Mouse (Mus musculus): Measurements from ENCODE around the gene Farsb. TPM values are rescaled to one million over a fixed set of nuclear protein-coding genes. Genes with fewer than 3 reads are reported as not detected.

Farsb gene
- polyA plus RNA-seq, 1 experiment = 3.4 TPM

DNA sequence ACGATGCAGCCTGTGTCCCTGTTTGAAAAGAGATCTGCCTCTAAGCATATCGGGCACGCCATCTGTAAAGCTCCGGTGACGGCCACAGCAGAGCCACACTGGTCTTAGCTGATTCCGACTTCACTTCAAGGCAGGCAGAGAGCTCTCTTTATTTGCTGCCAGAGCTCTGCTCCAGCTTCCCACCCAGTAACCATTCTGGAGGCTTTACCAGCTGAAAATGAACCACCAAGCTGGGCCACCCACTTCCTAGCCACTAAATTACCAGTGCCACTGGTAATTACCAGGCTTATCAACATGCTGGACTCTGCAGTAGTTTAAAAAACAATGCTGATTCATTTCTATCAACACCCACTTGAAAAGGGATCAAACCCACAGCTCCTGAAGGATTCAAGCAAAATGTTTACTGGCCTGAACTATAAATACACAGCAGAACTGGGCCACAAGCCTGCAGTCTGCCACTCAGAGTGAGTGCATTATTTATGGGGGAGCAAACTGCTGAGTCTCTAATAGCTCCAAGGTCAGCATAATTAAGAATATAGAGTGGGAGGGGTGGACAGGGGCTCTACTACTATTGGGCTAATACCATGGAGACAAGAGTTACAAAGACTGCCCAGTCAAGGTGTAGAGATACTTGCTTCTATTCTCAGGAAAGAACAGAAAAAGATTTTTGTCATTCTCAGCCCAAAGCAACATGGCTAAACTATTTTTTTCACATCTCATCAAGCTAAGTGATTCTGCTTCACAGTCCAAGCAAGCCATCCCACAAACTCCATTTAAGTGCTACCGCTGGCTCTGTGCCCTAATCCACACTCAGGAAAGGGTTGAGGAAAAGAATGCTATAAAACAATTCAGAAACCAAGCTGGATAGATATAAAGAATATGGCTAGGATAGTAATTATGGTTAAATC lies 62.6 kb downstream of the Farsb start:
- TF ChIP-seq GATA1 (IDR thresholded peaks at IDR 0.05; ENCODE audit: borderline replicate concordance, low read length) = no peak
- no peak for TF ChIP-seq FLI1 (IDR thresholded peaks at IDR 0.05; ENCODE audit: low read length)
- Histone ChIP-seq H3K9me3 (no peaks in the 10 kb centered on the region), H3K27me3 (replicated peaks) (no peaks in the 10 kb centered on the region), H3K4me1 (peaks cover 82% of the 10 kb centered on the region), H3K4me3 (replicated peaks) (peak overlapping the region; percentile 39), H3K36me3 (replicated peaks; ENCODE audit: low read length) (peaks cover 53% of the 10 kb centered on the region)

DNA sequence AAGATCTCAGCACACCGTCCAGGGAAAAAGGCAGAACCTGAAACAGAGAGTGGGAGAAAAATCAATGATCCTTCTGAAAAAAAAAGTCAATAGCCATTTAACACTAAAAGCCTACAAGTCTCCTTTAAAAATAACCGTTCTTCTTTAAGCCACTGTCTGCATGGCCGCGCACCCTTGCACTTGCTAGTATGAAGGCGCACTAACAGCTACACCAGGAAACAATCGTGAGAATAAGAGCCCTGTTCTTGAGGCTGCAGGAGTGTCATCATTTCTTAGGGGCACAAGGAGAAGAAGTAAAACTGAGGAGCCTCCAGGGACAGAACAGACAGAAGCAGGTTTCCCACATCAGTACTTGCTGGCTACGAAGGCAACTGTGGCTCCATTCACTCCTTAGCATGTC lies 63.4 kb downstream of the Farsb start:
- peaks cover 53% of the 10 kb centered on the region for H3K36me3 ChIP-seq (replicated peaks; ENCODE audit: low read length)

GRCm38 (mm10) chr1:78424848-78425247 lies 63.8 kb downstream of the Farsb start:
- Histone ChIP-seq H3K4me1 (peaks cover 91% of the 10 kb centered on the region), H3K4me3 (replicated peaks) (no peak overlapping the region), H3K27me3 (replicated peaks) (no peaks in the 10 kb centered on the region), H3K36me3 (replicated peaks; ENCODE audit: low read length) (peaks cover 55% of the 10 kb centered on the region), H3K9me3 (no peaks in the 10 kb centered on the region)
- TF ChIP-seq GATA1 (IDR thresholded peaks at IDR 0.05; ENCODE audit: borderline replicate concordance, low read length) (no peak), FLI1 (IDR thresholded peaks at IDR 0.05; ENCODE audit: low read length) (no peak)

More for the DNA sequence above, 63.4 kb downstream of the Farsb start:
- TF ChIP-seq GATA1 (IDR thresholded peaks at IDR 0.05; ENCODE audit: borderline replicate concordance, low read length) (no peak), FLI1 (IDR thresholded peaks at IDR 0.05; ENCODE audit: low read length) (no peak)
- Histone ChIP-seq H3K27me3 (replicated peaks) (no peaks in the 10 kb centered on the region), H3K9me3 (no peaks in the 10 kb centered on the region), H3K4me3 (replicated peaks) (no peak overlapping the region), H3K4me1 (peaks cover 90% of the 10 kb centered on the region)

GRCm38 (mm10) chr1:78422576-78422975 lies 66.1 kb downstream of the Farsb start:
- no peaks in the 10 kb centered on the region for H3K9me3 ChIP-seq
- peak overlapping the region; percentile 80 for H3K4me3 ChIP-seq (replicated peaks)
- no peaks in the 10 kb centered on the region for H3K27me3 ChIP-seq (replicated peaks)
- TF ChIP-seq FLI1 (IDR thresholded peaks at IDR 0.05; ENCODE audit: low read length) (no peak), GATA1 (IDR thresholded peaks at IDR 0.05; ENCODE audit: borderline replicate concordance, low read length) (no peak)
- peaks cover 90% of the 10 kb centered on the region for H3K4me1 ChIP-seq
- peaks cover 62% of the 10 kb centered on the region for H3K36me3 ChIP-seq (replicated peaks; ENCODE audit: low read length)

DNA sequence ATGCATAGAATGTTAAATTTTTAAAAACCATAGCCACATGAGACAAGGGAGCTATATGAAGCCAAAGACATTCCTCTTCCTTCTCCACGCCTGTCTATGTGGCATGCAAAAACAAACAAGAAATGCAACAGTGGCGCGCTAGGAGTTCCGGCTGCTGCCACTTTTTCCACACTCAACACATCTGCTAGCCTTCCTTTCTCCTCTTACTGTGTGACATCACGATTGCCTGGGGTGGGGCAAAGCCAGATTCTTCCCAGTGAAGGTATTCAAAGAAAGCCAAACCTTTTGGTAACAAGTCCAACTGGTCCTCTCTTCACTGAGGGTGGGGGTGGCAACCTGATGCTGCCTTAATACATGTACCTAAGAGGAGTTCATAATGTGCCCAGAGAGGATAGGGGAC lies 66.9 kb downstream of the Farsb start:
- Histone ChIP-seq H3K36me3 (replicated peaks; ENCODE audit: low read length) (peaks cover 69% of the 10 kb centered on the region), H3K4me1 (peaks cover 91% of the 10 kb centered on the region), H3K4me3 (replicated peaks) (peak overlapping the region; percentile 15), H3K9me3 (no peaks in the 10 kb centered on the region), H3K27me3 (replicated peaks) (no peaks in the 10 kb centered on the region)
- TF ChIP-seq GATA1 (IDR thresholded peaks at IDR 0.05; ENCODE audit: borderline replicate concordance, low read length) = no peak
- TF ChIP-seq FLI1 (IDR thresholded peaks at IDR 0.05; ENCODE audit: low read length) = no peak

DNA sequence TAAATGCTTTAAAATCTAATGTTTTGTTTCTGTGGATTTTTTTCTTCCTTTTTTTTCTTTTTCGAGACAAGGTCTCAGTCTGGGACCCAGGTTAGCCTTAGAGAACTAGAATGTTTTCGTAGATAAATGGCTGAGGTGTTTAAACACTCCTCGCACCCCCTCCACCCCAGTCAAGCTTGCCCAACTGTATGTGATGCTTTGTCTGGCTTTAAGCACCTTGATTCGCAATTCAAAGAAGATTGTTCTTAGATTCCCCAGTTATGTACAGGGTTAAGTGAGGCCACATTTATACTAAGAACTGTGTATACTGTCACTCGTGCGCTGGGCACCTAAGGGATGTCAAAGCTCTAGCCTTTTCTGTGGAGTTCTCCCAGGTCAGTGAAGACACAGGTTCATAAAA lies 68.4 kb downstream of the Farsb start:
- Histone ChIP-seq H3K27me3 (replicated peaks) (no peaks in the 10 kb centered on the region), H3K4me1 (peaks cover 78% of the 10 kb centered on the region), H3K9me3 (no peaks in the 10 kb centered on the region), H3K4me3 (replicated peaks) (no peak overlapping the region), H3K36me3 (replicated peaks; ENCODE audit: low read length) (peaks cover 70% of the 10 kb centered on the region)
- TF ChIP-seq FLI1 (IDR thresholded peaks at IDR 0.05; ENCODE audit: low read length) = no peak
- no peak for TF ChIP-seq GATA1 (IDR thresholded peaks at IDR 0.05; ENCODE audit: borderline replicate concordance, low read length)

DNA sequence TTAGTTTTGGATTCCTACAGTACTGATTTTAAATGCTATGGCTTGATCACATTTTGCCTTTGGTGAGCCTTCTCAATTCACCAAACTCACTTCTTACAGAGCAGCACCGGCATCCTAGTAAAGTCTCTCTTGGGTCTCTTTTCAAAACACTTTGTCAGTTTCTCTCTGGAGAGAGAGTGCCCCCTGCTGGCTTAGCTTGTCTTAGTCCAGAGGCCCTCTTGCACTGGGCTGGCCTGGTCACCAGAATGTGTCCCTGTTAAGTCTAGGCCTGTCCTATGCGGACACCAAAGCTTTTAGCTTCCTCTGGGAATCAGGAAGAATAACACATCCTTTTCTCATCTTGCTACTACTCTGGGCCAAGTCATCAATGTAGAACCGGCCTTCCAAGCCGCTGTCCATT lies 69.1 kb downstream of the Farsb start:
- Histone ChIP-seq H3K36me3 (replicated peaks; ENCODE audit: low read length) (peaks cover 70% of the 10 kb centered on the region), H3K27me3 (replicated peaks) (no peaks in the 10 kb centered on the region)
- TF ChIP-seq GATA1 (IDR thresholded peaks at IDR 0.05; ENCODE audit: borderline replicate concordance, low read length) (no peak), FLI1 (IDR thresholded peaks at IDR 0.05; ENCODE audit: low read length) (no peak)

DNA sequence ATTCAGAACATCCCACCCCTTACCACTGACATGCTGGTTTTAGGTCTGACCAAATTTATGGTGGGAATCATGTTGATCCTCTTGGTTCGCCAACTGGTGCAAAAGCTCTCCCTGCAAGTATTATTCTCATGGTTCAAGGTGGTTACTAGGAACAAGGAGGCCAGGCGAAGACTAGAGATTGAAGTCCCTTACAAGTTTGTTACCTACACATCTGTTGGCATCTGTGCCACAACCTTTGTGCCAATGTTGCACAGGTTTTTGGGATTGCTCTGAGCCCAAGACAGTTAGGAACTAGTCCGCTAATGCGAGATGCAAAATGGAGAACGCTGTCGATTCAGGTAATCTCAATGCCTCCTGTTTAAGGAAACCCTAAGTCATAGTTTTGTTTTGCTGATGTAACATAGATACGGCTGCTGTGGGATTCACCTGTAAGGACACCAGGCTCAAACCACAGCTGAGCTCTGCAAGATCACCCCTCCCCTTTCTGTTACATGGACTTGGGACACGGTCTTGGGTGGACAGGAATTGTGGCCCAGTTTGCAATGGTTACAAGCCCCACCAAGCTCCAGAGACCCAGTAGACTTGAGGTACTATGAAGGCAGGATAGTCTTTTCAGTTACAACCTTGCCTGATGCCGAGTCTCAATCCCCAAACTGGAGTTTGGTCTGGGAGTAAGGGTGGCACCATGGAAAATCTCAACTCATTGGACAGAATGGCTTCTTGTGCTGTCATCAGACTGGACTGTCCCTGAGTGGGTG lies 71.4 kb downstream of the Farsb start:
- Histone ChIP-seq H3K27me3 (replicated peaks) (no peaks in the 10 kb centered on the region), H3K9me3 (no peaks in the 10 kb centered on the region), H3K4me3 (replicated peaks) (no peak overlapping the region), H3K4me1 (peaks cover 57% of the 10 kb centered on the region), H3K36me3 (replicated peaks; ENCODE audit: low read length) (peaks cover 69% of the 10 kb centered on the region)
- TF ChIP-seq GATA1 (IDR thresholded peaks at IDR 0.05; ENCODE audit: borderline replicate concordance, low read length) = no peak
- TF ChIP-seq FLI1 (IDR thresholded peaks at IDR 0.05; ENCODE audit: low read length) = no peak

More for the DNA sequence above, 69.1 kb downstream of the Farsb start:
- H3K4me3 ChIP-seq (replicated peaks) = no peak overlapping the region
- H3K9me3 ChIP-seq = no peaks in the 10 kb centered on the region
- peaks cover 72% of the 10 kb centered on the region for H3K4me1 ChIP-seq

DNA sequence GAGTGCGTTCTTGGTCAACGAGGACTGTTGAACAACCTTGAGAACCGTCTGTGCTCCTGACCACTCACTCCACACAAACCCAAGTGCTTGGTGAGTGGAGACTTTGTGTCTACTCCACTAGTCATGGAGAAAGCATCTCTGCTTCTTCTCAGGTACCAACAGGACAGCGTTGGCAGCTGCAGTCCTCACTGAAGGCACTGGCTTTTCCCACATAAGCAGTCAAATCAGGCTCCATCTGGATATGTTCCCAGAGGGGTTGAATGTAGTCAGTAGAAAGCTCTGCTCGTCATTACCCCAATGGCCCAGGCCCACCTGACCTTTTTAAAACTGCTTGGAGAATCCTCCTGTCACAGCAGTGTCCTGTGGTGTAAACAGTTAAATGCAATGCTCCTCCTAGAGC lies 74.3 kb downstream of the Farsb start:
- no peaks in the 10 kb centered on the region for H3K27me3 ChIP-seq (replicated peaks)
- TF ChIP-seq FLI1 (IDR thresholded peaks at IDR 0.05; ENCODE audit: low read length) (no peak), GATA1 (IDR thresholded peaks at IDR 0.05; ENCODE audit: borderline replicate concordance, low read length) (no peak)
- H3K9me3 ChIP-seq = no peaks in the 10 kb centered on the region
- H3K4me1 ChIP-seq = peaks cover 30% of the 10 kb centered on the region
- H3K36me3 ChIP-seq (replicated peaks; ENCODE audit: low read length) = peaks cover 44% of the 10 kb centered on the region
- no peak overlapping the region for H3K4me3 ChIP-seq (replicated peaks)

DNA sequence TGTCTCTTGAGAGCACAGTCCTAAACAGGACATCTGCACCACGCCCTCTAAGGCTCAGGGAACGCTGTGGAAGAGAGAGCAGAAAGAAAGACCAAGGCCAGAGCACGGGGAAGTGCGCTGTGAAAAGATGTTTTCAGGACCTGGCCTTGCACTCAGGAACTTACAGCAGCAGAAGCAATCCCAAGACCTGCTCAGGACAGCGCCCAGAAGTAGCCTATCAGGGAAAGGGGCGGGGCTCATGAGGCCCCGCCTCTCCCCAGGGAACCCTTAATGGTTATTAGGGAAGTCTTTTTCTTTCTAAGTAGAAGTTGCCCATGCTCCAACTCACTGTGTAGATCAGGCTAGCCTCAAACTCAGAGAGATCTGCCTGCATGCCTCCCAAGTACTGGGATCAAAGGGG lies 76.0 kb downstream of the Farsb start:
- Histone ChIP-seq H3K4me3 (replicated peaks) (peak overlapping the region; percentile 7), H3K36me3 (replicated peaks; ENCODE audit: low read length) (peaks cover 28% of the 10 kb centered on the region), H3K9me3 (no peaks in the 10 kb centered on the region), H3K4me1 (peaks cover 18% of the 10 kb centered on the region), H3K27me3 (replicated peaks) (no peaks in the 10 kb centered on the region)
- TF ChIP-seq GATA1 (IDR thresholded peaks at IDR 0.05; ENCODE audit: borderline replicate concordance, low read length) (no peak), FLI1 (IDR thresholded peaks at IDR 0.05; ENCODE audit: low read length) (no peak)

Measured in megakaryocyte, embryonic 14.5 days (primary cell).